Mouse (Mus musculus): ENCODE data around the gene Slc35g3.
"Not testable (repeated sequence)": the region's sequence is repeated elsewhere in the genome, so short reads cannot be mapped to it uniquely, and the experiment has no call there.

Slc35g3 gene

GRCm38 (mm10) chr11:69754233-69754632, 7.5 kb downstream of the Slc35g3 start:
- 0 out of 2 replicates have a peak, but pooled peaks cover 4% of the 10 kb centered on the region for H3K36me3 ChIP-seq (ENCODE audit: control insufficient read depth, insufficient read depth, low read length, poor library complexity, severe bottlenecking)
- no peaks in the 10 kb centered on the region for H3K27me3 ChIP-seq (ENCODE audit: control insufficient read depth, insufficient read depth, low read length, poor library complexity, severe bottlenecking)
- no peak for DNase-seq (ENCODE audit: low read depth, low spot score)

GRCm38 (mm10) chr11:69752686-69753085, 9.1 kb downstream of the Slc35g3 start:
- H3K36me3 ChIP-seq (ENCODE audit: control insufficient read depth, insufficient read depth, low read length, poor library complexity, severe bottlenecking): peaks cover 7% of the 10 kb centered on the region; the same call in 1 of the 2 replicates

GRCm38 (mm10) chr11:69751635-69752034, 10.1 kb downstream of the Slc35g3 start:
- Histone ChIP-seq H3K27me3 (ENCODE audit: control insufficient read depth, insufficient read depth, low read length, poor library complexity, severe bottlenecking) (no peaks in the 10 kb centered on the region), H3K36me3 (ENCODE audit: control insufficient read depth, insufficient read depth, low read length, poor library complexity, severe bottlenecking) (peaks cover 11% of the 10 kb centered on the region)
- no peak for DNase-seq (ENCODE audit: low read depth, low spot score)

More at GRCm38 (mm10) chr11:69752686-69753085, 9.1 kb downstream of the Slc35g3 start:
- no peaks in the 10 kb centered on the region for H3K27me3 ChIP-seq (ENCODE audit: control insufficient read depth, insufficient read depth, low read length, poor library complexity, severe bottlenecking)
- no peak for DNase-seq (ENCODE audit: low read depth, low spot score)

GRCm38 (mm10) chr11:69731408-69731807, 30.4 kb downstream of the Slc35g3 start:
- H3K27me3 ChIP-seq (ENCODE audit: control insufficient read depth, insufficient read depth, low read length, poor library complexity, severe bottlenecking): not testable (repeated sequence)
- peak; percentile 44 for DNase-seq (ENCODE audit: low read depth, low spot score)
- peaks cover 13% of the 10 kb centered on the region for H3K36me3 ChIP-seq (ENCODE audit: control insufficient read depth, insufficient read depth, low read length, poor library complexity, severe bottlenecking)

GRCm38 (mm10) chr11:69729063-69729462, 32.7 kb downstream of the Slc35g3 start:
- no peaks in the 10 kb centered on the region for H3K27me3 ChIP-seq (ENCODE audit: control insufficient read depth, insufficient read depth, low read length, poor library complexity, severe bottlenecking)
- peak; percentile 86 for DNase-seq (ENCODE audit: low read depth, low spot score)
- H3K36me3 ChIP-seq (ENCODE audit: control insufficient read depth, insufficient read depth, low read length, poor library complexity, severe bottlenecking): no peaks in the 10 kb centered on the region

GRCm38 (mm10) chr11:69725951-69726350, 35.8 kb downstream of the Slc35g3 start:
- H3K27me3 ChIP-seq (ENCODE audit: control insufficient read depth, insufficient read depth, low read length, poor library complexity, severe bottlenecking): no peaks in the 10 kb centered on the region
- H3K36me3 ChIP-seq (ENCODE audit: control insufficient read depth, insufficient read depth, low read length, poor library complexity, severe bottlenecking): no peaks in the 10 kb centered on the region
- no peak for DNase-seq (ENCODE audit: low read depth, low spot score)

GRCm38 (mm10) chr11:69723074-69723473, 38.7 kb downstream of the Slc35g3 start:
- Histone ChIP-seq H3K36me3 (ENCODE audit: control insufficient read depth, insufficient read depth, low read length, poor library complexity, severe bottlenecking) (no peaks in the 10 kb centered on the region), H3K27me3 (ENCODE audit: control insufficient read depth, insufficient read depth, low read length, poor library complexity, severe bottlenecking) (no peaks in the 10 kb centered on the region)
- DNase-seq (ENCODE audit: low read depth, low spot score): no peak

GRCm38 (mm10) chr11:69720852-69721251, 40.9 kb downstream of the Slc35g3 start:
- DNase-seq (ENCODE audit: low read depth, low spot score): no peak
- H3K27me3 ChIP-seq (ENCODE audit: control insufficient read depth, insufficient read depth, low read length, poor library complexity, severe bottlenecking): no peaks in the 10 kb centered on the region
- H3K36me3 ChIP-seq (ENCODE audit: control insufficient read depth, insufficient read depth, low read length, poor library complexity, severe bottlenecking): no peaks in the 10 kb centered on the region

- no peaks in the 10 kb centered on the region for H3K36me3 ChIP-seq (ENCODE audit: control insufficient read depth, insufficient read depth, low read length, poor library complexity, severe bottlenecking)
- H3K27me3 ChIP-seq (ENCODE audit: control insufficient read depth, insufficient read depth, low read length, poor library complexity, severe bottlenecking): no peaks in the 10 kb centered on the region
- no peak for DNase-seq (ENCODE audit: low read depth, low spot score)
Measured at GRCm38 (mm10) chr11:69719423-69719822, 42.3 kb downstream of the Slc35g3 start.

GRCm38 (mm10) chr11:69718661-69719060, 43.1 kb downstream of the Slc35g3 start:
- no peak for DNase-seq (ENCODE audit: low read depth, low spot score)
- Histone ChIP-seq H3K36me3 (ENCODE audit: control insufficient read depth, insufficient read depth, low read length, poor library complexity, severe bottlenecking) (no peaks in the 10 kb centered on the region), H3K27me3 (ENCODE audit: control insufficient read depth, insufficient read depth, low read length, poor library complexity, severe bottlenecking) (no peaks in the 10 kb centered on the region)

GRCm38 (mm10) chr11:69716953-69717352, 44.8 kb downstream of the Slc35g3 start:
- H3K36me3 ChIP-seq (ENCODE audit: control insufficient read depth, insufficient read depth, low read length, poor library complexity, severe bottlenecking): no peaks in the 10 kb centered on the region
- no peak for DNase-seq (ENCODE audit: low read depth, low spot score)
- no peaks in the 10 kb centered on the region for H3K27me3 ChIP-seq (ENCODE audit: control insufficient read depth, insufficient read depth, low read length, poor library complexity, severe bottlenecking)

- Histone ChIP-seq H3K36me3 (ENCODE audit: control insufficient read depth, insufficient read depth, low read length, poor library complexity, severe bottlenecking) (no peaks in the 10 kb centered on the region), H3K27me3 (ENCODE audit: control insufficient read depth, insufficient read depth, low read length, poor library complexity, severe bottlenecking) (no peaks in the 10 kb centered on the region)
- no peak for DNase-seq (ENCODE audit: low read depth, low spot score)
Measured at GRCm38 (mm10) chr11:69715929-69716328, 45.8 kb downstream of the Slc35g3 start.

- peak; percentile 39 for DNase-seq (ENCODE audit: low read depth, low spot score)
Measured at GRCm38 (mm10) chr11:69715482-69715881, 46.3 kb downstream of the Slc35g3 start.

GRCm38 (mm10) chr11:69714636-69715329, 47.0 kb downstream of the Slc35g3 start:
- Histone ChIP-seq H3K36me3 (ENCODE audit: control insufficient read depth, insufficient read depth, low read length, poor library complexity, severe bottlenecking) (no peaks in the 10 kb centered on the region), H3K27me3 (ENCODE audit: control insufficient read depth, insufficient read depth, low read length, poor library complexity, severe bottlenecking) (no peaks in the 10 kb centered on the region)
- DNase-seq (ENCODE audit: low read depth, low spot score): no peak

More at GRCm38 (mm10) chr11:69715482-69715881, 46.3 kb downstream of the Slc35g3 start:
- Histone ChIP-seq H3K36me3 (ENCODE audit: control insufficient read depth, insufficient read depth, low read length, poor library complexity, severe bottlenecking) (no peaks in the 10 kb centered on the region), H3K27me3 (ENCODE audit: control insufficient read depth, insufficient read depth, low read length, poor library complexity, severe bottlenecking) (no peaks in the 10 kb centered on the region)

GRCm38 (mm10) chr11:69712954-69713672, 48.7 kb downstream of the Slc35g3 start:
- no peaks in the 10 kb centered on the region for H3K36me3 ChIP-seq (ENCODE audit: control insufficient read depth, insufficient read depth, low read length, poor library complexity, severe bottlenecking)
- H3K27me3 ChIP-seq (ENCODE audit: control insufficient read depth, insufficient read depth, low read length, poor library complexity, severe bottlenecking): no peaks in the 10 kb centered on the region
- DNase-seq (ENCODE audit: low read depth, low spot score): no peak

Data from splenic B cell, adult 2 months (primary cell).